Mouse (Mus musculus): ENCODE results near the gene Spaca4. TPM values are rescaled to one million over a fixed set of nuclear protein-coding genes. Genes with fewer than 3 reads are reported as not detected.

Gene Spaca4
- polyA plus RNA-seq, 1 experiment from 2014 or later, result 0.24 TPM

- H3K9me3 ChIP-seq (replicated peaks), result no peaks in the 10 kb centered on the region
- H3K4me2 ChIP-seq (replicated peaks), result no peak overlapping the region
- ATAC-seq (ENCODE audit: insufficient number of reproducible peaks, low FRiP score, low TSS enrichment, low read depth), result no peak
- no peak overlapping the region for H3K4me3 ChIP-seq (replicated peaks)
- H3K27ac ChIP-seq (replicated peaks), result no peak overlapping the region
- no peaks in the 10 kb centered on the region for H3K27me3 ChIP-seq
- H3K4me1 ChIP-seq, result peaks cover 65% of the 10 kb centered on the region
- WGBS, result 85% methylated on average over 24 of the region's 24 CpGs
- no peak overlapping the region for H3K9ac ChIP-seq
- H3K36me3 ChIP-seq, result peaks cover 46% of the 10 kb centered on the region
These were observed 14.1 kb downstream of the Spaca4 start for GRCm38 (mm10) chr7:45711316-45712021.

DNA sequence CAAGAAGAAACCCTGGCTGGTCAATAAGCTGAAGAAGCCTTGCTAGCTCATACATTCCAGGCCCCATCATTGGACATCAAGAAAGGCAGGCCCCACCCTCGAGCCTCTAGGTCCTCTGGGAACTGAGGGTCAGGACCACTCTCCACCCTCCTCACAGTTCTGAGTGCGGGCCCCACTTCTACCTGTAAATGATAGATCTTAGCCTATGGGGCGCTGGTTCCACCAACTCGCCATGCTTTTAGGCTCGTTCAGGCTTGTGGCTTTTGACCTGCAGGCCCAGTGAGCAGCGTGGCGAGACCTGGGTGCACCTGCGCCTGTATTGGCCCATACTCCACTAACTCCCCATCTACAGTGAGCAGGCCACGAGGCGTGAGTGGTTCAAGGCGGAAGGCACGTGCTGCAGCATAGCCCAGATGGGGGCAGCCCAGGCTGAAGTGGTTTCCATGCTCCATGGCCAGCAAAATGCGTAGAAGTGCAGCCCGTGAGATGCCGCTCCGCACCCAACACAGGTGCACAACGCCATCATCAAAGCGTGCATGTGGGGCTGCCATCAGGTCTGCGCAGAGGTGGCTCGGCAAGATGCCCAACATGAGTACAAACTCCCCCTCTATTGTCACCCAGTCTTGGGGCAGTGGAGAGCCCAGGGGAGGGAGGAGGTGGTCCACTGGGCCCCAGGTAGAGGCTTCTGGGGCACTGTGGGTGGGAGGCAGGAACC is 15.0 kb downstream of the Spaca4 start:
- 88% methylated on average over 20 of the region's 20 CpGs for WGBS
- H3K4me1 ChIP-seq, result peaks cover 65% of the 10 kb centered on the region
- no peak for ATAC-seq (ENCODE audit: insufficient number of reproducible peaks, low FRiP score, low TSS enrichment, low read depth)

DNA sequence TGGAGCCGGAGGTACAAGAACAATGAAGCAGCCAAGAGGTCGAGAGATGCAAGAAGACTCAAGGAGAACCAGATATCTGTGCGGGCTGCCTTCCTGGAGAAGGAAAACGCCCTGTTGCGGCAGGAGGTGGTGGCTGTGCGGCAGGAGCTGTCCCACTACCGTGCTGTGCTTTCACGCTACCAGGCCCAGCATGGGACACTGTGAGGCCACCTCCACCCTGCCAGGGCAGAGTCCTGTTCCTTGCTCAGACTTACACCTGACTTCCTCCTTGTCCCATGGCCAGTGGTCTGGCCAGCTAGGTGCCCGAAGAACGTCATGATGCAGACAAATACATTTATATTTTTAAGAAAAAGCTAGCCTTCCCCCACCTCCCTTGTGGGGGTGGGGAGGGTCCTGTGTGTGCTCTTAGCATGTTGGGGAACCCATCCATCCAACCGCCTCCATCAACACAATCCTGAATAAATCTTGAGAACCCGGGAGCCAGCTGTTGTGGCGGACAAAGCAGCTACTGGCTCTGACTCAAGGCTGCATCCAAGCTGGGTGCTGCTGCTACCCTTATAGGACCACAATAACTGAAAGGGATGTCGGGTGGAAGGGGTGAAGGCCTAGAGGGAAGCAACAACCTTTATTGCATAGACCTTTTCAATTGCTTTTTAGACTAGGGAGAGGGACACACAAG is 15.8 kb downstream of the Spaca4 start:
- Histone ChIP-seq H3K4me1 (peaks cover 65% of the 10 kb centered on the region), H3K27ac (replicated peaks) (no peak overlapping the region), H3K27me3 (no peaks in the 10 kb centered on the region), H3K4me3 (replicated peaks) (no peak overlapping the region), H3K4me2 (replicated peaks) (no peak overlapping the region), H3K36me3 (peaks cover 46% of the 10 kb centered on the region), H3K9me3 (replicated peaks) (no peaks in the 10 kb centered on the region), H3K9ac (no peak overlapping the region)
- 81% methylated on average over 14 of the region's 14 CpGs for WGBS
- no peak for ATAC-seq (ENCODE audit: insufficient number of reproducible peaks, low FRiP score, low TSS enrichment, low read depth)

More for the DNA sequence above, 15.0 kb downstream of the Spaca4 start:
- H3K4me2 ChIP-seq (replicated peaks), result no peak overlapping the region
- H3K36me3 ChIP-seq, result peaks cover 46% of the 10 kb centered on the region
- H3K9me3 ChIP-seq (replicated peaks), result no peaks in the 10 kb centered on the region
- no peak overlapping the region for H3K27ac ChIP-seq (replicated peaks)
- H3K9ac ChIP-seq, result no peak overlapping the region
- no peak overlapping the region for H3K4me3 ChIP-seq (replicated peaks)
- H3K27me3 ChIP-seq, result no peaks in the 10 kb centered on the region

- 52% methylated on average over 6 of the region's 6 CpGs for WGBS
- H3K4me3 ChIP-seq (replicated peaks), result no peak overlapping the region
- no peak overlapping the region for H3K9ac ChIP-seq
- no peak overlapping the region for H3K4me2 ChIP-seq (replicated peaks)
- ATAC-seq (ENCODE audit: insufficient number of reproducible peaks, low FRiP score, low TSS enrichment, low read depth), result no peak
- H3K9me3 ChIP-seq (replicated peaks), result no peaks in the 10 kb centered on the region
- H3K36me3 ChIP-seq, result peaks cover 46% of the 10 kb centered on the region
- H3K4me1 ChIP-seq, result peaks cover 61% of the 10 kb centered on the region
- no peaks in the 10 kb centered on the region for H3K27me3 ChIP-seq
- H3K27ac ChIP-seq (replicated peaks), result 0 out of 2 replicates have a peak overlapping the region, but pooled peaks have one; percentile 93
These were observed 16.6 kb downstream of the Spaca4 start for GRCm38 (mm10) chr7:45709036-45709435.

DNA sequence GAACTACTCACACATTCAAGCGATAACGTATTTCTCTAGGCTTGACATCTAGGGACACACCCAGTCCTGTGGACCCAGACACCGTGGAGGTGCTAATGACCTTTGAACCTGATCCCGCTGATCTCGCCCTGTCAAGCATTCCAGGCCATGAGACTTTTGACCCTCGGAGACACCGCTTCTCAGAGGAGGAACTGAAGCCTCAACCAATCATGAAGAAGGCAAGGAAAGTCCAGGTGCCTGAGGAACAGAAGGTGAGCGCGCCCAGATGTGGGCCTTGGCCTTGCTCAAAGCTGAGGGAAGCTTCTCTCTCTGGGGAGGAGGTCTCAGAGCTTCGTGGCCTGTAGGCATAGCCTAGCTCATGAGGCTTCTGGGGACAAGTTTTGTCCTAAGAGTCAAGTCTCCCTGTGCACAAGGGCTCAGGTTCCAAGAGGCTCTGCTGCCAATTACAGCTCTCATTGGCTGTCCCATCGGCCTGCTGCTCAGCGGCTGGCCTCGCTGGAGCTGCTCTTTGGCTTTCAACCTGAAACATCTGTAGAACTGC is 17.3 kb downstream of the Spaca4 start:
- Histone ChIP-seq H3K27ac (replicated peaks) (peak overlapping the region; percentile 93), H3K9me3 (replicated peaks) (no peaks in the 10 kb centered on the region), H3K4me2 (replicated peaks) (peak overlapping the region; percentile 87), H3K27me3 (no peaks in the 10 kb centered on the region), H3K36me3 (peaks cover 40% of the 10 kb centered on the region), H3K9ac (no peak overlapping the region), H3K4me3 (replicated peaks) (peak overlapping the region; percentile 54), H3K4me1 (peaks cover 61% of the 10 kb centered on the region)
- WGBS, result 29% methylated on average over 13 of the region's 13 CpGs
- no peak for ATAC-seq (ENCODE audit: insufficient number of reproducible peaks, low FRiP score, low TSS enrichment, low read depth)

GRCm38 (mm10) chr7:45707375-45707967 is 18.1 kb downstream of the Spaca4 start:
- Histone ChIP-seq H3K27ac (replicated peaks) (peak overlapping the region; percentile 93), H3K36me3 (peaks cover 32% of the 10 kb centered on the region), H3K9ac (no peak overlapping the region), H3K4me2 (replicated peaks) (peak overlapping the region; percentile 87), H3K9me3 (replicated peaks) (no peaks in the 10 kb centered on the region), H3K4me1 (peaks cover 57% of the 10 kb centered on the region), H3K4me3 (replicated peaks) (peak overlapping the region; percentile 54), H3K27me3 (no peaks in the 10 kb centered on the region)
- WGBS, result under 1% methylated on average over 27 of the region's 27 CpGs
- no peak for ATAC-seq (ENCODE audit: insufficient number of reproducible peaks, low FRiP score, low TSS enrichment, low read depth)

- H3K4me3 ChIP-seq (replicated peaks), result peak overlapping the region; percentile 54
- H3K27ac ChIP-seq (replicated peaks), result peak overlapping the region; percentile 93
- no peak for ATAC-seq (ENCODE audit: insufficient number of reproducible peaks, low FRiP score, low TSS enrichment, low read depth)
- peaks cover 25% of the 10 kb centered on the region for H3K36me3 ChIP-seq
- H3K9ac ChIP-seq, result peak overlapping the region; percentile 68
- H3K9me3 ChIP-seq (replicated peaks), result no peaks in the 10 kb centered on the region
- peaks cover 56% of the 10 kb centered on the region for H3K4me1 ChIP-seq
- H3K27me3 ChIP-seq, result no peaks in the 10 kb centered on the region
- peak overlapping the region; percentile 87 for H3K4me2 ChIP-seq (replicated peaks)
- WGBS, result under 1% methylated on average over 44 of the region's 45 CpGs
These were observed 18.8 kb downstream of the Spaca4 start for GRCm38 (mm10) chr7:45706721-45707241.

GRCm38 (mm10) chr7:45705873-45706281 is 19.7 kb downstream of the Spaca4 start:
- peak overlapping the region; percentile 93 for H3K27ac ChIP-seq (replicated peaks)
- H3K36me3 ChIP-seq, result peaks cover 16% of the 10 kb centered on the region
- no peak for ATAC-seq (ENCODE audit: insufficient number of reproducible peaks, low FRiP score, low TSS enrichment, low read depth)
- H3K9ac ChIP-seq, result peak overlapping the region; percentile 68
- peak overlapping the region; percentile 87 for H3K4me2 ChIP-seq (replicated peaks)
- peaks cover 60% of the 10 kb centered on the region for H3K4me1 ChIP-seq
- H3K9me3 ChIP-seq (replicated peaks), result no peaks in the 10 kb centered on the region
- no peaks in the 10 kb centered on the region for H3K27me3 ChIP-seq
- 3% methylated on average over 7 of the region's 7 CpGs for WGBS
- peak overlapping the region; percentile 54 for H3K4me3 ChIP-seq (replicated peaks)

- peaks cover 2% of the 10 kb centered on the region; the same call in 1 of the 2 replicates for H3K27me3 ChIP-seq
- H3K9me3 ChIP-seq (replicated peaks), result no peaks in the 10 kb centered on the region
- H3K9ac ChIP-seq, result peak overlapping the region; percentile 68; the same call in 1 of the 2 replicates
- H3K4me3 ChIP-seq (replicated peaks), result peak overlapping the region; percentile 54
- peak overlapping the region; percentile 93 for H3K27ac ChIP-seq (replicated peaks)
- peaks cover 12% of the 10 kb centered on the region for H3K36me3 ChIP-seq
- ATAC-seq (ENCODE audit: insufficient number of reproducible peaks, low FRiP score, low TSS enrichment, low read depth), result no peak
- peak overlapping the region; percentile 87 for H3K4me2 ChIP-seq (replicated peaks)
- under 1% methylated on average over 21 of the region's 21 CpGs for WGBS
- peaks cover 61% of the 10 kb centered on the region for H3K4me1 ChIP-seq
These were observed 20.2 kb downstream of the Spaca4 start for GRCm38 (mm10) chr7:45705443-45705864.

GRCm38 (mm10) chr7:45704730-45705442 is 20.7 kb downstream of the Spaca4 start, which contains the start of gene Dbp:
TSS of gene Dbp (plus strand) at chr7:45705088.
- Histone ChIP-seq H3K4me1 (peaks cover 67% of the 10 kb centered on the region), H3K27ac (replicated peaks) (peak within 1 kb of the TSS; percentile 93), H3K4me3 (replicated peaks) (peak within 1 kb of the TSS; percentile 54), H3K36me3 (peaks cover 6% of the 10 kb centered on the region; the same call in 1 of the 2 replicates), H3K9ac (peak within 1 kb of the TSS; percentile 68), H3K27me3 (peaks cover 8% of the 10 kb centered on the region), H3K9me3 (replicated peaks) (no peaks in the 10 kb centered on the region), H3K4me2 (replicated peaks) (peak within 1 kb of the TSS; percentile 87)
- peak; percentile 92 for ATAC-seq (ENCODE audit: insufficient number of reproducible peaks, low FRiP score, low TSS enrichment, low read depth)
- under 1% methylated on average over 36 of the region's 36 CpGs for WGBS
